Mouse (Mus musculus) liver, embryonic 13.5 days (tissue): Measurements from ENCODE around the gene Stim1. TPM values are rescaled to one million over a fixed set of nuclear protein-coding genes. Genes with fewer than 3 reads are reported as not detected.

Experiments used
- ATAC-seq: fragments of 200-750 bp; cut with Nextera tagmentation; 2 replicates; pipeline ENCODE4 v1.8.0; 2017; ENCODE audit warnings: low read depth, mild to moderate bottlenecking, moderate number of reproducible peaks, moderate library complexity
- DNase-seq: peaks from one replicate; pipeline ENCODE4 v3.0.0; 2022
- H3K27ac ChIP-seq: fragments of 300-500 bp; sonication (generic); 2 replicates; pipeline ENCODE4 v1.5.1; 2015; ENCODE audit warnings: moderate library complexity, mild to moderate bottlenecking, inconsistent platforms
- H3K27me3 ChIP-seq: fragments of 300-500 bp; sonication (generic); 2 replicates; pipeline ENCODE4 v1.6.1; 2015; ENCODE audit warnings: mild to moderate bottlenecking, inconsistent platforms
- H3K36me3 ChIP-seq: fragments of 300-500 bp; sonication (generic); 2 replicates; pipeline ENCODE4 v1.6.1; 2015; ENCODE audit warnings: mild to moderate bottlenecking, inconsistent platforms
- H3K4me1 ChIP-seq: fragments of 300-500 bp; sonication (generic); replicated peaks from 2 replicates; pipeline ENCODE4 v1.6.1; 2015; ENCODE audit warnings: inconsistent platforms
- H3K4me2 ChIP-seq: fragments of 300-500 bp; sonication (generic); 2 replicates; pipeline ENCODE4 v1.6.1; 2015; ENCODE audit warnings: inconsistent platforms, mild to moderate bottlenecking, moderate library complexity
- H3K4me3 ChIP-seq: fragments of 300-500 bp; sonication (generic); replicated peaks from 2 replicates; pipeline ENCODE4 v1.5.1; 2015; ENCODE audit warnings: mild to moderate bottlenecking, inconsistent platforms
- H3K9ac ChIP-seq: fragments of 300-500 bp; sonication (generic); 2 replicates; pipeline ENCODE4 v1.6.1; 2015; ENCODE audit warnings: mild to moderate bottlenecking, inconsistent platforms
- H3K9me3 ChIP-seq: fragments of 300-500 bp; sonication (generic); replicated peaks from 2 replicates; pipeline ENCODE4 v1.6.1; 2016; ENCODE audit warnings: inconsistent platforms
- WGBS: fragments of 180-500 bp; shearing (Covaris S2); methylation state at CpG from one replicate; pipeline ENCODE4 v1.1.7; 2015; ENCODE audit not compliant: insufficient replicate concordance; 5-methylcytosine and 5-hydroxymethylcytosine counted together
- polyA plus RNA-seq: library from polyadenylated mRNA; unstranded; fragments of >200 nt; fragmentation: Nextera tagmentation; extraction: Ambion mirVana; gene quantifications from 2 replicates; pipeline ENCODE4 v1.2.1, GENCODE M21; 2015

The Stim1 gene
- polyA plus RNA-seq, 1 experiment from 2014 or later: 13.3 TPM

DNA sequence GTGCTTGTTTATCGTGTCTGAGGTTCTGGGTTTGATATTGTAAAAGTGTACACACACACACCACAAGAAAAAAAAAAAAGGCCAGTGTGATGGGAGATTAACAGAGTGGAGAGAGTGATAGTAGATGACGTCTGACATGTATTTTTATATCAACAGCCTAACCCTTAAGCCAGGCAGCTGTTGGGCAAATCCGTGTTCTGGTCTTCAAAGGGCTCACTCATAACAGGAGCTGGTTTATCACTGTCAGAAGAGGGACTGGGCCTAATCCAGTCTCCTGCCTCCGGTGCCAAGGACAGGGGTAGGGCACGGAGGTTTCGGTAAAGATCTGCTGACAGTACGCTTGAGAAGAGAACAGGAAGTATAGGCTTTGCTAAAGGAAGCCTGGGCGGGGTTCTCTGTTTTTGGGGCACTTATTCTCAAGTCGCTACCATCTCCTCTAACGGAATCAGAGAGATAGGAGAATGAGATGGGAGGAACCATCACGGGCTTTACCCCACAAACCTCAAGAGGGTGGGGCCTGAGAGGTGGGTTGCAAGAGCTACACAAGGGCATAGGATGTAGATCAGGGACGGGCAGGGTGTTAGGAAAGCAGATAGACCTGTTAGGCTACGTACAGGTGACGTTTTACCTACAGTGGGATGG lies 1.1 kb upstream of the Stim1 start:
- WGBS: 7% methylated on average over 14 of the region's 14 CpGs
- Histone ChIP-seq H3K27me3 (no peaks in the 10 kb centered on the region), H3K4me1 (peaks cover 58% of the 10 kb centered on the region), H3K4me2 (peak overlapping the region; percentile 98), H3K36me3 (no peaks in the 10 kb centered on the region), H3K27ac (peak overlapping the region; percentile 91), H3K9ac (peak overlapping the region; percentile 69), H3K4me3 (peak overlapping the region; percentile 93), H3K9me3 (no peaks in the 10 kb centered on the region)
- ATAC-seq (peak; percentile 13), DNase-seq (peak; percentile 56)

DNA sequence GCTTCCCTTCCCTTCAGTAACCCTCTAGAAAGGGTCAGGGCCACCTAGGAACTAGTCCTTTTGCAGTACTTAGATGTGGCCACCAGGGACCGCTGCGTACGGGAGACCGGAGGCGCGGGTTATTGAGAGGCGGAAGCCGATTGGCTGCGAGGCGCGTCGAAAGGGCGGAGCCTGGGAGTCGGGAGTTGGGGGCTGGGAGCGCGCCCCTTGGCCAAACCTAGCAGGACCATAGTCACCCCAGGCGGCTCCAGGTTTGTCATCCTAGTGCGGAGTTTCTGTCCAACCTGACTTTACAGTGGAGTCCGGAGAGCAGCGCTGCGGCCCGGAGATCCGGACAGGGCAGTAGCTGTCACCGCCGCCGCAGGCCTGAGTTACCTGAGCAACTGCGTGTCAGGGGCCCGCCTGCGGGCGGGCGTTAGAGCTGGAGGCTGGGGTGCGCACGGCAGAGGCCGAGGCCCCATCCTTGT lies 460 bp upstream of the Stim1 start:
- no peaks in the 10 kb centered on the region for H3K9me3 ChIP-seq

DNA sequence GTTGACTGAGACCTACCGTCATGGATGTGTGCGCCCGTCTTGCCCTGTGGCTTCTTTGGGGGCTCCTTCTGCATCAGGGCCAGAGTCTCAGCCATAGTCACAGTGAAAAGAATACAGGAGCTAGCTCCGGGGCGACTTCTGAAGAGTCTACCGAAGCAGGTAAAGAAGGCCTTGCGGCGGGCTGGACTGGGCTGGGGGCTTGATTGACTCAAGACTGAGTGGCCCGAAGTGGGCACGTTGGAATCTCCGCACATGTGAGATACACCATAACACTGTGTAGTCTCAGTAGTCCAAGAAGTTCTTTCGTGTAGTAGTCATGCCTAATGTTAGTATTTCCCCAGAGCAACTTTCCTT lies 766 bp downstream of the Stim1 start:
- no peak for DNase-seq
- 3% methylated on average over 12 of the region's 12 CpGs for WGBS

More for the DNA sequence above, 460 bp upstream of the Stim1 start:
- Histone ChIP-seq H3K4me3 (peak overlapping the region; percentile 93), H3K4me2 (peak overlapping the region; percentile 98), H3K4me1 (peaks cover 64% of the 10 kb centered on the region), H3K9ac (peak overlapping the region; percentile 93), H3K27ac (peak overlapping the region; percentile 91), H3K27me3 (no peaks in the 10 kb centered on the region), H3K36me3 (no peaks in the 10 kb centered on the region)
- WGBS: under 1% methylated on average over 33 of the region's 34 CpGs
- peak; percentile 93 for DNase-seq
- peak; percentile 87 for ATAC-seq

DNA sequence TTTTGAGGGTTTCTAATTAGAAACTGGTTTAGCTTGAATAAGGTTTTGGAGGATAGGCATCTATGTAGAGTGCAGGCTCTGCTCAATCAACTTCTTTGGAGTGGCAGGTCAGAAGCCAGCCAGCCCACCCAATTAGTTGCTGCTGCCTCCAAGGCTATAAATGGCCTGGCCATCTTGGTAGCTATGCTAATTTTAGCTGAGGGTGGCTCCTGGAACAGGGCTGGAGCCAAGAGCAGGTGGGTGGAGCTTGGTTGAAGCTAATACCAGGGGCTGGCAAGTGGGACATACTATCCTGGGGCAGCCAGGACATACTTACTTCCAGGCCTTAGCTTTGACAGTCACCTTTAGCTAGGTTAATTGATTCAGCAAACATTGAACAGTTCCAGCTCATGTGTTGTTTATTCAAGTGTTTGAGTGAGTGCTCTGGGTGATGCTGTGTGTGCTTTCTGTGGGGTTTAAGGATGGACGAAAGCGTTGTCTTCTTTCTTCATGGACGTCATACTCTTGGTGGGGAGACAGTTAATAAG lies 4.9 kb downstream of the Stim1 start:
- Histone ChIP-seq H3K36me3 (no peaks in the 10 kb centered on the region), H3K9ac (no peak overlapping the region), H3K9me3 (no peaks in the 10 kb centered on the region), H3K27ac (no peak overlapping the region), H3K4me1 (peaks cover 53% of the 10 kb centered on the region), H3K4me2 (no peak overlapping the region), H3K27me3 (no peaks in the 10 kb centered on the region), H3K4me3 (no peak overlapping the region)
- ATAC-seq (no peak), DNase-seq (no peak)
- 78% methylated on average over 3 of the region's 3 CpGs for WGBS

More for the DNA sequence above, 766 bp downstream of the Stim1 start:
- Histone ChIP-seq H3K27me3 (no peaks in the 10 kb centered on the region), H3K9me3 (no peaks in the 10 kb centered on the region), H3K4me2 (peak overlapping the region; percentile 98), H3K27ac (peak overlapping the region; percentile 91), H3K4me3 (peak overlapping the region; percentile 93), H3K36me3 (no peaks in the 10 kb centered on the region), H3K9ac (peak overlapping the region; percentile 93), H3K4me1 (peaks cover 73% of the 10 kb centered on the region)
- ATAC-seq: no peak

DNA sequence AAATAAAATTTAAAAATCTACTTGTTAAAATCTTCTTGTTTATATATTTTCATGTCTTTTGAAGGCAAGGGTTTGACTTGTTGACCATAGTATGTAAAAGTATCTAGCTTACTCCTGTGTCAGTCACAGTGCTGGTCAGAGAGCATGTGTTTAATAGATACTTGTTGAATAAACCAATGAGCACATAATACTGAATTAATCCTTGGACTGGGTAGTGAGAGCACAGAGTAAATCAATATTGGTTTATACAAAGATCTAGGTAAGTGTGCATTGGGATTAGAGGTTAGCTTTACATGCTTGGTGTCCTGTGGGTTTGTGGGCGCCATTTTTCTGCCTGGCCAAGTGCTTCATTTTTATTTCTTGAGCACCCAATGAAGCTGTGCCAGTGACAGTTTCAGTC lies 13.8 kb downstream of the Stim1 start:
- DNase-seq (no peak), ATAC-seq (no peak)
- Histone ChIP-seq H3K9ac (no peak overlapping the region), H3K36me3 (no peaks in the 10 kb centered on the region), H3K4me2 (no peak overlapping the region), H3K4me3 (no peak overlapping the region), H3K27ac (no peak overlapping the region), H3K27me3 (no peaks in the 10 kb centered on the region), H3K4me1 (0 out of 2 replicates have a peak, but pooled peaks cover 12% of the 10 kb centered on the region), H3K9me3 (no peaks in the 10 kb centered on the region)
- 70% methylated on average over 1 of the region's 1 CpGs for WGBS

DNA sequence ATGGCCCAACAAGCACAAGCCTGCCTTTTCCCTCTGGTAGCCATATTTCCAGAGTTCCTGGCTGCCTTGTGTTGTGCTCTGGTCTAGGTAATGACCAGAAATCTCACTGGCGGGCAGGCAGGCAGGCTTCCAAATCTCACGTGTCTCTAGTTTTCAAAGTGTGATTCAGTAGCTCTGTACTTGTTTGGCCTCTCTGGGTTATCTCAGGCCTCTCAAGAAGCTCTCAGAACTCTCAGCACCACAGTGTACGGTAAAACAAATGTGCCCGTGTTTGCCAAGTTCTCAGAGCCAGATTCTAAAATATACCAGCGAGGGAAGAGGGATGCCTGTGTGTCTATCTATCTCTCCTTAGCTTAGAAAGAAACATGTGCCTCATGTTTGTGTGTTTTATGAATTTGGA lies 14.7 kb downstream of the Stim1 start:
- Histone ChIP-seq H3K4me1 (0 out of 2 replicates have a peak, but pooled peaks cover 12% of the 10 kb centered on the region), H3K27ac (no peak overlapping the region), H3K4me3 (no peak overlapping the region), H3K36me3 (no peaks in the 10 kb centered on the region), H3K9ac (no peak overlapping the region), H3K4me2 (no peak overlapping the region), H3K9me3 (no peaks in the 10 kb centered on the region), H3K27me3 (no peaks in the 10 kb centered on the region)
- WGBS: 67% methylated on average over 5 of the region's 5 CpGs
- ATAC-seq: no peak
- no peak for DNase-seq

DNA sequence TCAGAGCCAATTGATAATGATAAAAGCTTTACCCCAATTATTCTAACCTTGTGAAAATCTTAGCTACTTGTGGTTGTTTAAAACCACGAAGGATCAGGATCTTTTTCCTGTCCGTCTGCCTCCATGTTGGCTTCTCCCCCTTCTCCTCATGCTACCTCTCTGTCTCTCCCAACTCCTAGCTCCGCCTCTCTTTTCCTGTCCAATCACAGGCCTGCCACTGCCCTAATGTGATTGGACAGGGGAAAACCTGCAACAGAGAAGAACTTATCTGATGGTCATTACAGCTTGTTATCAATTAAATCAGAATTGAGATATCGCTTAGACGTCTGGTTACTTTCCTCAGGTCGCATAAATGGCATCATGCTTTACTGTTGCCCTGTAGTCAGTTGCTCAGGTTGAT lies 21.9 kb downstream of the Stim1 start:
- ATAC-seq (no peak), DNase-seq (no peak)
- Histone ChIP-seq H3K9ac (no peak overlapping the region), H3K4me1 (peaks cover 16% of the 10 kb centered on the region; the same call in 1 of the 2 replicates), H3K4me2 (no peak overlapping the region), H3K9me3 (no peaks in the 10 kb centered on the region), H3K36me3 (no peaks in the 10 kb centered on the region), H3K4me3 (no peak overlapping the region), H3K27ac (no peak overlapping the region), H3K27me3 (no peaks in the 10 kb centered on the region)
- WGBS: 74% methylated on average over 6 of the region's 6 CpGs

DNA sequence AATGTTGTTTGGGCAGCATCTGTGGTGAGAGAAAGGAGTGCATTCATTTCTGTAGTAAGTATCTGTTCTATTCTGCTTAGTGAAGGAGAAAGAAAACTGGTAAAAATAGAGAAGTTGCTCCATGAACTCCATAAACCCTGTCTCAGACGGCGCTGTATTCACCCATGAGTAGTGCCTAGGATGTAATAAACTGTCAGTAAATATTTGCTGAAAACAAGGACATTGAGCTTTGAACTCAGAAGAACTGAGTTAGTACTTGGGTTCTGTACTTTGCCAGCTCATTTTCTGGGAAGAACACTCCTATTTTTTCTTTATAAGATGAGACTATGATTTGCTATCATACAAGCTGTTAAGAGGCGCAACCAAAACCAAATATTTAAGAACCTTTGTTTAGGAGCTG lies 24.6 kb downstream of the Stim1 start:
- no peaks in the 10 kb centered on the region for H3K36me3 ChIP-seq
- 71% methylated on average over 3 of the region's 3 CpGs for WGBS
- no peak overlapping the region for H3K9ac ChIP-seq
- H3K27me3 ChIP-seq: no peaks in the 10 kb centered on the region
- H3K9me3 ChIP-seq: no peaks in the 10 kb centered on the region
- ATAC-seq: no peak
- H3K4me1 ChIP-seq: peaks cover 16% of the 10 kb centered on the region; the same call in 1 of the 2 replicates
- no peak for DNase-seq
- no peak overlapping the region for H3K4me3 ChIP-seq
- H3K4me2 ChIP-seq: no peak overlapping the region
- H3K27ac ChIP-seq: no peak overlapping the region

DNA sequence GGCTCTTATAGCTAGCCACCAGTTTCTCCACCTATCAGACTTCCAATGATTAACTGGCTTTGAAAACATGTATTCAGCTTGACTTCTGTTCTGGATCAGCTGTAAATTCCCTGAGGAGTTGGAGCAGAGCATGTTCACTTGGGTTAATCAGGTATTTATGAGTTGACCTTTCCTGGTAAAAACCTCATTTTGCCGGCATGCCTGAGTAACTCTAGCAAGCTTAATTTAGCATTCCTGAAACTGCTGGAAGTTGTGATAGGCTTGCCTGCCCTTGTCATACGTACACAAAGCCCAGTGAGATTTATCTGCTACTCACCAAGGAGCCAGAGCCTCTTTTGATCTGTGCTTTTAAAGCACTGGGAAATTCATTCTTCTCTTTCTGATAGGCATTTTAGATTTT lies 25.6 kb downstream of the Stim1 start:
- Histone ChIP-seq H3K9me3 (no peaks in the 10 kb centered on the region), H3K27ac (no peak overlapping the region), H3K4me3 (no peak overlapping the region), H3K27me3 (no peaks in the 10 kb centered on the region), H3K4me1 (peaks cover 16% of the 10 kb centered on the region; the same call in 1 of the 2 replicates), H3K9ac (no peak overlapping the region), H3K36me3 (no peaks in the 10 kb centered on the region), H3K4me2 (no peak overlapping the region)
- WGBS: 29% methylated on average over 2 of the region's 2 CpGs
- DNase-seq: no peak
- ATAC-seq: no peak

DNA sequence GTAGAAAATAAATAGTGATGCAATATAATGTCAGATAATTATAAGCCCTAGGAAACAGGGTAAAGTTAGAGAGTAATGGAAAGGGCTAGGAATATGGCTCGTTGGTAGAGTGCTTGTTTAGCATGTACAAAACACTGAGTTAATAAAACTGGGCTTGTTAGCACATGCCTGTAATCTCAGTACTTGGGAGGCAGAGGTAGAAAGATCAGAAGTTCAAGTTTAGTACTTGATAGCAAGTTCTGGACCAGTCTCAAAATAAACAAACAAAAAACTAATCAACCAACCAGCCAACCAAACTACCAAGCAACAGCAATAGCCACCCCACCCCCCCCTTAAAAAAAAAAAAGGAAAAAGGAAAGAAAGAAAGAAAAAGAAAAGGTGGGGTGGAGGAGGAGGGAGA lies 33.2 kb downstream of the Stim1 start:
- no peaks in the 10 kb centered on the region for H3K9me3 ChIP-seq
- DNase-seq (no peak), ATAC-seq (no peak)
- no peak overlapping the region for H3K27ac ChIP-seq
- H3K4me3 ChIP-seq: no peak overlapping the region
- no peaks in the 10 kb centered on the region; the same call in 1 of the 2 replicates for H3K4me1 ChIP-seq
- no peak overlapping the region for H3K4me2 ChIP-seq
- no peaks in the 10 kb centered on the region for H3K36me3 ChIP-seq
- WGBS: 62% methylated on average over 1 of the region's 1 CpGs
- no peaks in the 10 kb centered on the region for H3K27me3 ChIP-seq
- no peak overlapping the region for H3K9ac ChIP-seq

DNA sequence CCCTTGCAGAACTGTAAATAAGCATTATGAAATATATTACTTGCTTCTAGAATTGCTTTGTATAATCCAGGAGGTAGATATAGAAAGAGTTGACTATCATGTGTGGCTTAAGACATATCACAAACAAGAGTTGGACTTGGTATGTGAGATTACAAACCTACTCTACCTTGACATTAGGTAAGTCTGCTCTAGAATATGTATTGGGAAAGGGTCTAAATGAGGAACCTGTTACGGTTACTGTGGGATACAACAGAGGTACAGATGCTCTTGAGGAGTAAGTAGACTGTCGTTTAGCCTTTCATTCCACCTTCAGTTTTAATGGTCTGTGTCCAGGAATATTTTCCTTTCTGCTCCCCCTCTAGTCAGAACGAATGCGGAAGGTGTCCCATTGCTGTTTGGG lies 34.9 kb downstream of the Stim1 start:
- no peak overlapping the region for H3K9ac ChIP-seq
- H3K4me2 ChIP-seq: no peak overlapping the region
- H3K4me1 ChIP-seq: no peaks in the 10 kb centered on the region; the same call in 1 of the 2 replicates
- no peak overlapping the region for H3K27ac ChIP-seq
- no peak for DNase-seq
- ATAC-seq: no peak
- no peaks in the 10 kb centered on the region for H3K36me3 ChIP-seq
- H3K4me3 ChIP-seq: no peak overlapping the region
- no peaks in the 10 kb centered on the region for H3K9me3 ChIP-seq
- H3K27me3 ChIP-seq: no peaks in the 10 kb centered on the region
- 81% methylated on average over 4 of the region's 4 CpGs for WGBS

DNA sequence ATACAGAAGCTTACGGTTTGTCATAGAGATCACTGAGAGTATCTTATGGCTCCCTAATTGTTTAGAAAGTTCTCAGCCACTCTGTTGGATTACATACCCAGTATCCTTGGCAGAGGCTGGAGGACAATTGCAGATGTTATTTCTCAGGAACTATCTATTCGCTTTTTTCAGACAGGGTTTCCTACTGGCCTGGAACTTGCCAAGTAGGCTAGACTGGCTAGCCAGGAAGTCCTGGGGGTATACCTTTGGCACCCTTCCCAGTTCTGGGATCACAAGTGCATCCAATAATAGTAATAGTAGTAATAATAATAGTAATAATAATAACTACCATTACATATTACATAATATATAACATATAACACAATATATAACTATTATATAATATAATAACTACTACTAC lies 38.0 kb downstream of the Stim1 start:
- ATAC-seq (no peak), DNase-seq (no peak)
- Histone ChIP-seq H3K4me2 (no peak overlapping the region), H3K4me1 (no peaks in the 10 kb centered on the region), H3K27ac (no peak overlapping the region), H3K9ac (no peak overlapping the region), H3K27me3 (no peaks in the 10 kb centered on the region), H3K4me3 (no peak overlapping the region), H3K9me3 (no peaks in the 10 kb centered on the region), H3K36me3 (no peaks in the 10 kb centered on the region)
- 78% methylated on average over 2 of the region's 2 CpGs for WGBS
